Mouse (Mus musculus): ENCODE measurements around the gene Csnk2a1. TPM values are rescaled to one million over a fixed set of nuclear protein-coding genes. Genes with fewer than 3 reads are reported as not detected.

Csnk2a1 gene
- polyA plus RNA-seq, 1 experiment from 2014 or later = 93.0 TPM

DNA sequence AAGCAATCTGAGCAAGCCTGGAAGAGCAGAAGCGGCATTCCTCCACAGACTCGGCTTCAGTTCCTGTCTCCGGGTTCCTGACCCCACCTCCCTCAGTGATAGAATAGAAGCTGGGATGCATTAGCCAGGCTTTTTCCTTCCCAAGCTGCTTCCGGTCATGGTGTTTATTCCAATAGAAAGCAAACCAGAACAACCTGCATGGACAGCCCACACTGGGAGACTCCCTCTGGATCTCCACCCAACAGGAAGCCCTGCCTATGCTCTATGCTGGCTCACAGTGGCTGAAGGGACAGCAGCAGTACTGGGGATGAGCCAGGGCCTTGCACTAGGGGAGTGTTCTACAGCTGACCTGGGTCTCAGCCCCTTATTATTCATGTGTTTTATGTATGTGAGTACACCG, 101.3 kb downstream of the Csnk2a1 start:
- 75% methylated on average over 5 of the region's 5 CpGs for WGBS
- no peak overlapping the region for H3K27ac ChIP-seq
- peaks cover 62% of the 10 kb centered on the region for H3K36me3 ChIP-seq
- no peaks in the 10 kb centered on the region for H3K9me3 ChIP-seq
- no peaks in the 10 kb centered on the region for H3K27me3 ChIP-seq
- no peak overlapping the region for H3K4me2 ChIP-seq
- H3K4me3 ChIP-seq = no peak overlapping the region
- ATAC-seq (ENCODE audit: insufficient number of reproducible peaks, low FRiP score, low TSS enrichment, low read depth) = no peak
- H3K4me1 ChIP-seq = peaks cover 9% of the 10 kb centered on the region
- no peak overlapping the region for H3K9ac ChIP-seq

DNA sequence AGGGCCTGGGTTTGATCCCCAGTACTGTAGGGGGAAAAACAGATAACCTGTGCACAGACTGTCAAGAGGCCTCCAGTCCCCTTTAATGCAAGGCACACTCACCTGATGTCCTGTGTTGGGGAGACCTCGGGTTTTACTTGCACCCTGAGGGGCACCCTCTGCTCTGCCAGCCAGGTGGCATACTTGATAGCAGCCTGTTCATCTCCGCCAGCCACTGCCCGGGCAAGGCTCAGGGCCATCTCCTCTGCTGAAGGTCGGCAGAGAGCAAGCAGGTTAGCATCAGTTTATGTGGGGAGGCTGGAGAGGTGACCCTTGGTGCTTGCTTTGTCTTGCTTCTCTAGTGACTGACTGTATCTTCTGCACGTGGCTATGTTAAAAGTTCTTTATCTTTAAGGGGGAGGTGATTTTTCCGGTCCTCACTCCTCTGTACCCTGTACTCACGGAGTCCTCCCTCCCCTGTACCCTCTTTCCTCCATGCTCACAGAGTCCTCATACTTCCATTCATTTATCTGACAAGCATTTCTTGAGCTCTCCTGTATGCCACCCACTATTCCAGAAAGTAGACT, 104.3 kb downstream of the Csnk2a1 start:
- Histone ChIP-seq H3K36me3 (peaks cover 33% of the 10 kb centered on the region), H3K4me1 (peaks cover 9% of the 10 kb centered on the region), H3K4me2 (peak overlapping the region; percentile 68), H3K9me3 (no peaks in the 10 kb centered on the region), H3K27me3 (no peaks in the 10 kb centered on the region), H3K4me3 (peak overlapping the region; percentile 93), H3K27ac (no peak overlapping the region), H3K9ac (no peak overlapping the region)
- ATAC-seq (ENCODE audit: insufficient number of reproducible peaks, low FRiP score, low TSS enrichment, low read depth) = no peak
- WGBS = 59% methylated on average over 7 of the region's 7 CpGs

Other genes with a start within 250 kb of the Csnk2a1 start
- gene Fam110a, start 246.6 kb upstream of the Csnk2a1 start, polyA plus RNA-seq (2015; fragmentation: Nextera tagmentation; extraction: Ambion mirVana) = 23.3 and 23.4 TPM in 2 replicates
- 8.4 and 9.7 TPM in 2 replicates for gene Slc52a3, start 230.3 kb upstream of the Csnk2a1 start, polyA plus RNA-seq (2015; fragmentation: Nextera tagmentation; extraction: Ambion mirVana)
- gene Scrt2, start 145.3 kb upstream of the Csnk2a1 start, polyA plus RNA-seq (2015; fragmentation: Nextera tagmentation; extraction: Ambion mirVana) = 0.06 TPM in 1 of 2 replicates, not detected in the other
- gene Srxn1, start 121.3 kb upstream of the Csnk2a1 start, polyA plus RNA-seq (2015; fragmentation: Nextera tagmentation; extraction: Ambion mirVana) = 11.3 and 12.3 TPM in 2 replicates
- gene Tcf15, start 83.3 kb upstream of the Csnk2a1 start, polyA plus RNA-seq (2015; fragmentation: Nextera tagmentation; extraction: Ambion mirVana) = 6.2 and 7.6 TPM in 2 replicates
- gene Tbc1d20, start 67.0 kb downstream of the Csnk2a1 start, polyA plus RNA-seq (2015; fragmentation: Nextera tagmentation; extraction: Ambion mirVana) = 43.5 and 48.0 TPM in 2 replicates
- gene Rbck1, start 105.8 kb downstream of the Csnk2a1 start, polyA plus RNA-seq (2015; fragmentation: Nextera tagmentation; extraction: Ambion mirVana) = 86.3 and 91.7 TPM in 2 replicates
- 2.9 and 4.5 TPM in 2 replicates for gene Trib3, start 117.2 kb downstream of the Csnk2a1 start, polyA plus RNA-seq (2015; fragmentation: Nextera tagmentation; extraction: Ambion mirVana)
- 1.0 and 1.5 TPM in 2 replicates for gene Nrsn2, start 149.8 kb downstream of the Csnk2a1 start, polyA plus RNA-seq (2015; fragmentation: Nextera tagmentation; extraction: Ambion mirVana)
- gene Sox12, start 171.2 kb downstream of the Csnk2a1 start, polyA plus RNA-seq (2015; fragmentation: Nextera tagmentation; extraction: Ambion mirVana) = 5.2 and 6.6 TPM in 2 replicates
- 28.5 and 35.0 TPM in 2 replicates for gene Zcchc3, start 188.2 kb downstream of the Csnk2a1 start, polyA plus RNA-seq (2015; fragmentation: Nextera tagmentation; extraction: Ambion mirVana)
- gene 6820408C15Rik, start 188.7 kb downstream of the Csnk2a1 start, polyA plus RNA-seq (2015; fragmentation: Nextera tagmentation; extraction: Ambion mirVana) = 0.10 TPM in 1 of 2 replicates, not detected in the other
- not detected in 2 replicates for gene Defb23, start 237.8 kb downstream of the Csnk2a1 start, polyA plus RNA-seq (2015; fragmentation: Nextera tagmentation; extraction: Ambion mirVana)